Mouse (Mus musculus) activated CD4-positive, CD25-positive, alpha-beta regulatory T cell, adult 4 months (primary cell): ENCODE data around the gene Thsd7b. TPM values are rescaled to one million over a fixed set of nuclear protein-coding genes. Genes with fewer than 3 reads are reported as not detected.

ENCODE experiments used
- ATAC-seq: one replicate; pipeline ENCODE4 v1.8.0; 2017
- polyA plus RNA-seq, 2 experiments: library from polyadenylated mRNA; unstranded; fragments of 100-300 nt; shearing (Covaris generic); gene quantifications; one replicate each; pipeline ENCODE4 v1.2.1; 2017

Gene Thsd7b
- polyA plus RNA-seq, 2 experiments from 2014 or later: 0.57 to 0.71 TPM

DNA sequence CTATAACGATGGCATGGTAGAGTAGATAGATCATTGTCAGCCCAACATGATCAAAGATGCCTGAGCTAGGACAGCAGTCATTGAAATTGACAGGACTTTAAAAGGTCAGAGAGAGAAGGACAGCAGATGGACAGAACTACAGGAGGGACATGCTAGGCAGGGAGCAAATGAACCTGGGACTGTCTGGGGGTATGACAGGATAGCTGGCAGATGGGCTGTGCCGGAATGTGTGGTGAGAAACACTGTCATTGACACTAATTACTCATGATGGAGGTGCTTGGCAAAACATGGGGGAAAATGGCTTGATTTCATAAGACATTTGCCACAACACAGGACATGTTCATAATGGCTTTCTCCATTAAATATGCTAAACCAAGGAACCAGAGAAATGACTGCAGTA is 253.9 kb downstream of the Thsd7b start:
- no peak for ATAC-seq

DNA sequence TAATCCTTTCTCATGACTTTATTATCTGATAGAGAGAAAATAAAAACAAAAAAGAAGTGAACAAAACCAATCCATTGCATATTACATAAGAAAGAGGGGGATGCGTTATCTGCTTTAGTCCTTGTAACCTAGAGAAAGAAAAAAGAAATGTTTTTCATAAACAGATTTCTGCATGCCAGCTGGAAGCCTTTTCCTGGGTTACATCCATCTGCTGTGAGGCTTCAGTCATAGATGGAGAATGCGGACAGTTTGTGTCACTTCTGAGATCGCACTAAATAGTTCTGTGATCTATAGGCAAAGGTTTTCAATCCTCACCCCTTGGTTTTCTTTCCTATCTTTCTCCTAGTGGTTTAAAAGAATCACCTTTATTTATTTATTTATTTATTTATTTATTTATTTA is 259.1 kb downstream of the Thsd7b start:
- ATAC-seq: no peak

DNA sequence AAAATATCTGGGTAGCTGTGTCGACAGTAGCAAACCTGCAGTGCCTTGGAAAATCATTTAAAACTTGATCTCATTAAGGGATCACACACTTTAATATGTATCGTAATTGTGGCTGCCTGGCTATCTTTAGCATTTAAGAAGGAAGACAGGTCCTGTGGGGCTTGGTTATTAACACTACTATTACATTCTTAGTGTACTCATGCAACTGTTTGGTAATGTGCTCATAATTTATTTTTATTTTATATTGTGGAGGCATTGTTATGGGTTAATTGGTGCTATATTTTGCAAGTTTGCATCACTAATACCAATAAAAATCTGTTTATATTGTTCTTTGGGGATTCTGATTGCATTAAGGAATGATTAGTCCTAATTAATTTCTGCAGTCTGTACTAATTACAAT is 265.4 kb downstream of the Thsd7b start:
- ATAC-seq: no peak

DNA sequence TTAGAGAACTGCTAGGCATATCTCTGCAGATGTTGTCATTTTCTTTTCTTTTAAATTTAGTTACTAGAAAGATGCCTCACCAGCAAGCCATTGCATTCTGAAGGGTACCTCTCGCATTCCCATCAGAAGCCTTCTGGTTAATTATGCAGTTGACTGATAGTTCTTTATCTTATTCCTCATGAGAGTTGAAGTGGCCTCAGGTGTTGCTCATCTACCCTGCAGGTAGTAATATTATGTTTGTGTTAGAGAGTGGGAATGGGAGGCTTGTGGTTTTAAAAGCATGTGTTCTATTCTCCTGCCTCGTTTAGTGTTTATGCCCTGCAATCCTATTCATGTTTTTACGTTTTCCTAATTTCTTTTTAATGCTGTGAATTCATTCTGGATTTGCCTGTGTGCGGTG is 265.9 kb downstream of the Thsd7b start:
- ATAC-seq: no peak

DNA sequence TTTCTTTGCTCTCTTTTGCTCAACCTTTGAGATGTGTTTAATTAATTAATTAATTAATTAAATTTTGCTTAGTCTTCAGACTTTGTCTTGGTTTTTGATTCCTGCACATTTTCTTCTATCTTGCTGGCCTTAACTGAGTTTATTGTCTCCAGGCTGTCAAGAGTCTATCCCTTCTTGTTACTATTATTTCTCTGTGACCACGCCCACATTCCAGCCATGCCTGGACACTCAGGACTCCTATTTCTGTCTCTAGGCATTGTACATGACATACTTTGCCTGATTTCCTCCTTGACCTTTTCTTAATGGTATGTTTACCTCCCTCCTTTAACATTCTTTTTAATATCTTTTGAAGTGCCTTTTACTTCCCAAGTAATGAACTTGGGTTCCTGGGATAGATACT is 267.6 kb downstream of the Thsd7b start:
- ATAC-seq: no peak

DNA sequence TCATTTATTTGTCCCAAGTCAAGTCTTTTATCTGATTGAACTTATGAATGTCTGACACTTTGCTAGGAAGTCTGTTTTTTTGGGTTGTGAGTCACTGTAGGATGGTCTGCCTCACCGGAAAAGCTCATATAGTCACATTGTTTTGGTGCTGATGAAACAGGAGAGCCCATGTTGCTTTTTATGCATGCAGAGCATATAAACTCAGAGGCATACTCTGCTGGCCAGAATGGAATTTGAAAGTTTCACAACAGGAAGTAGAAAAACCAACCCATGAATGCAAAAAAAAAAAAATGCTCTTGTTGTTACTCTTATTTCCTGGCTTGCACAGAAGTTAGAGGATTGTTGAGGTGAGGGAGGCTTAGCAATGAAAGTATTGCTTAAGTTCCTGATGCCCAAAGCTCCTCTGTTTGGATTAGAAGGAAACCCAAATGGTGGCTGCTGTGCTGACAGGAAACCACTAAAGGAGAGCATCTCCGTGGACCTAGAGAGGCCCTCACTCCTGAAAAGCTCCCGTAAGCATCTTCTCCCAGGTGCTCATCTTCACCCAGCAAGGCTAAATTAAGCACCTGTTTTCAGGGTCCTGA is 269.6 kb downstream of the Thsd7b start:
- no peak for ATAC-seq

DNA sequence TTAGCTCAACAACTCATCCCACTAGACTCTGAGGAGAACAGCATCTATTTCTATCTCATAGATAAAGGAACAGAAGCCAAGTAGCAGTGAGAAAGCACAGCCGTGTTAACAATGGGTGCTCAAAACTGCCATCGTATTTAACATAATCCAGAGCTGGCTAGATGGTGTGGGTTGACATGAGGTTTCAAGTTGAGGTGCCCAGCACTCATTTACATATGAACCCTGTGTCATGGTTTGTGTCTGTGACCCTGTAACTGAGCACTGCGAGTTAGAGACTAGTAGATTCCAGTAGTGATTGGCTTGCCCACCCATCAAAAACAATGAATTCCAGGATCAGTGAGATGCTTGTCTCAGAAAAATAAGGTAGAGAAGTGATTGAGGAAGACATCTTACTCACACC is 270.1 kb downstream of the Thsd7b start:
- no peak for ATAC-seq

DNA sequence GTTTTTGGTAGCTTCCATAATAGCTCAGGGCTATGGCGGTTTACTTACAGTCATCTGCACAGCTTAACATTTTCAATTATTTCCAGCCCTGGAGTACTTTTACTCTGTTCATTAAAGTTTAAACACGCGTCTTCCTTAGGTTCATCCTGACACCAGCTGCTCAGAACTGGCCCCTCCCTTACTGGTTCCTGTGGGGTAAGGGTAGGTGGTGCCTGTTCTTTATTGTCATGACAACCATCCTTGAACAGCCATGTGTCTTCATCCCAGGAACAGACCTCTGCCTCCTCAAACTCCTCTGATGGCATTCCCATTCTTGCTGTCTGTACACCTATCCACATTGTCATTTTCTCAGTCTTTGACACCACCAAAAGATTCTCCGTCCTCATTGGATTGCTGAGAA is 285.0 kb downstream of the Thsd7b start:
- no peak for ATAC-seq

DNA sequence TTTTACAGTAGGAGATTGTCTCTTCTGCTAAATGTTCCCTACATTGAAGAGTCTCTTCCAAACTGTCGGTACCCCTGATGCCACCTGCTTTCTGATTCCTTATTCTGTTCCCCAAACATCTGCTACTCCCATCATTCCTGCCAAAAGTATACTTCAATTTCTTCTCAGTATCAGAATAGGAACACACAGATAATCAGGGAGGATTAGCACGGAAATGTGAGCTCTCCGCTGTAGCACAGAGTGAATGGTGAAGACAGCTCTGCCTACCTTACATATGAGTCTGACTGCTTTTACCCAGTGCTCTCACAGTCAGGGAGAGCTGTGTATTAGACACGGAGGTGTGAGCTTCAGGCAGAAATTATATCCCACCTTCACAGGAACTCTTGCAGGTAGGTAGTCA is 286.0 kb downstream of the Thsd7b start:
- ATAC-seq: no peak

DNA sequence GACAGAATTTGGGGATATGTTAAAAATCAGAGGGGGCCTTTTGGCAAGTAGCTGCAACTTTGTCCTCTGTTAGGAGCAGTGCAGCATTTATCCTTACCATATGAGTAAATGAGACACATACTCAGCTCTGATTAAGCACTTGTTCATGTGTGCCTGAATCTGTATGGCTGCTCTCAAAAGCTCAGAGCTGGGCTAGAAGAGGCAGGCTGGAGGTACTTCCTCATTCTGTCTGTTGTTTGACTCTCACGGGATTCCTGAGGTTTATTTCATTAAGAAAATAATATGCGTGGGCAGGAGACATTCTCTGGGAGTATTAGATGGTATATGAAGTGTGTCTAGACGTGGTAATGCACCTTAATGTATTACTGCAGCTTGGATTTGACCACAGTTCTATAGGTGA is 286.7 kb downstream of the Thsd7b start:
- ATAC-seq: no peak

DNA sequence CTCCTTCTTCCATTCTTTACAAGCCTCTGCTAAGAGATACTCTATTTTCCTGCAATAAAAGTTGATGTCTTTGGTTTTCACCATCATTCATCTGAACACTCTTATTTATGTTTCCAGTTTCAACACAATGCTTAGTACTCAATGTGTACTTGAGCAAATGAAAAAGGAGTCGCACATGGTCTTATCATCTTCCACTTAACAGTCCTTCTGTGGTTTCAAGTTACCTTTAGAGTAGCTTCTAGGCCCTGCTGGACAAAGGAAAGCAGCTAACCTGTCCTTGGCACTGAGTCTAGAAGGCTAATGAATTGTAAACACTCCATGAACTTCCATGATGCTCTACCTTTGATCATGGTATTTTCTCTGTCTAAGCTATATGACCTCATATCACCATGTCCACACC is 289.6 kb downstream of the Thsd7b start:
- no peak for ATAC-seq

DNA sequence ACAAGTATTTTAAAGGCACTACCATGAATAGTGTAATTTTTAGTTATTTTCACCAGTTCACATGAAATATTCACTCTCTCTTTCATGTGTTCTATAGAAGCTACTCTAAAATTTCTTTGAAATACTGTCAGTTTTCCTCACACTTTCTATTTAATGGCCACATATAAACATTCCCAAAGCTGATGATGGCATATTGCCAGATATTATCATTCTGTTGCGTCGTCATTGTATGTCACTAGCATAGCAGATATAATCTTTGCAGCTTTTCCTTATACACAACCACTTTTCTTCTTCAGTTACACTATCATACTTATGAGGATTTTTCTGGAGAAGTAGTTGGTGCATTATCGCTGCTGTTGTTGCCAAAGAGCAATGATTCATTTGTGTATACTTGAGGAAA is 297.4 kb downstream of the Thsd7b start:
- no peak for ATAC-seq

DNA sequence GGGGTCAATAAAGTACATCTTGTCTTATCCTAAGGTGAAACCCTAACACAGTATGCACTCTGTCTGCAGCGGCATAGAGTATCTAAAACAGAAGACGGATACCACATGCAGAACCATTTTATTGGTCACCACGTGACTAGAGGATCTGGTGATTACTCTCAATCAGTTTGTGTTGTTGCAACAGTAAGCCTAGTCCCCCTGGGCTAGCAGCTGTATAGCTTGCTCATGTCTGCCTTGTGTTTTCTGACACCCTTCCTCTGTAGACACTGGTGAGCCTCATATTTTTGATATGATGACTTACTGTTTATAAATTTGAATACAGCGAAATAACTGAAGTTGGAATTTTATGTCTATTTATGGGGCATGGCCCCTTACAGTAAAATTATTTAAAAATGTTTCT is 306.9 kb downstream of the Thsd7b start:
- no peak for ATAC-seq

DNA sequence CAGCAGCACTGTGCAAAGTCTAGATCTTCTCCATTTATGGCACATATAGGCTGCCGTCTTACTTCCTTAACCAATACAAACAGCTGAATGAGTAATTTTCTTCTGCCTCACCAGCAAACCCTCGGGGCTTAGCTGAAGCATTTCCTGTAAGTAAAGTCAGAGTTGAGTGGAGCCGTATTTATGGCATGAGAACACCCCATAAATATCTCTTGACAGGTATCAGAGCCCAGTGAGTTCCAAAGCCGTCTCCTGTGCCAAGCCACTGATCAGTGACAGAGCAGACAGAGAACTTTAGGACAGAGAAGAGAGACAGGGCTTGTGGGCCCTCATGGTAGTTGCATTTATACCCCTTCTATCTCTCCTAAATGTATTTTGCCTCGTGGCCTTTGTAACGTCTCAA is 313.5 kb downstream of the Thsd7b start:
- ATAC-seq: no peak

DNA sequence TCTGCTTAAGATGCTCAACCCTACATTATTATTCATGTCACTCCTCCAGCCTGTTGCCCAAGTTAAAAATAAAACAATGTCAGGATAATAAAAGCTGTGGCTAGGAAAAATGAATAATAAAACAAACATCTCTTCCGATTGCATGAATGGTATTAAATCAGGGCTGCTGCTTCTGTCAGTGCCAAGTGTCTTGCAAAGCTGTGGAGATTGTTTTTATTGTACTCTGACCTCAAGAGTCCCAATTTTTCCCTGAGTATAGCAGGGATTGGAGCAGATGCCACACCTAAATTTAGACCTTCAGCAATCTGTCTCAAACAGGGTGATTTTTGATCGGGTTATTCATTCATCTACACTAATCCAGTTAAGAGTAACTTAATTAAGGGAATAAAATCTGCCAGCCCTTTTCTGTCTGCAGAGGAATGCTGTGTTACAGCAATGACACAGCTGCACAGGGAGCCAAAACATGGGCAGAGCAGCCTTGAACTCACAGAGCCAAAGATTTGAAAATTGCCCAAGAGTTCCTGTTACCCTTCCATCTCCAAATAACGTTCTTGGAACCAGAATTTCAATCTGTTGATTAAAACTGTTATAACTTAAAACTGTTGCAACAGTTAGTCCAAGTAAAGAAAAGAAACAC is 316.4 kb downstream of the Thsd7b start:
- ATAC-seq: no peak

DNA sequence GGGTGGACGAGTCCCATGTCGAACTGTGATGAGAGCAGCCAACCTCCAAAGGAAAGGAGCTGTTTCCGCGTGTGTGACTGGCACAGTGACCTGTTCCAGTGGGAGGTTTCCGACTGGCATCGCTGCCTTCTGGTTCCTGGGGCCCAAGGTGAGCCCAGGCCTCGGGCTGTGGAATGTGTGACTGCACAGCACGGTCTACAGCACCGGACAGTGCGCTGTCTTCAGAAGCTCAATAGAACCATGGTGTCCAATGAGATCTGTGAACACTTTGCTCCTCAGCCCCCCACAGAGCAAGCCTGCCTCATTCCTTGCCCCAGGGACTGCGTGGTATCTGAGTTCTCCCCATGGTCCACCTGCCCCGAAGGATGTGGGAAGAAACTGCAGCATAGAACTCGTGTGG is 322.3 kb downstream of the Thsd7b start:
- ATAC-seq: no peak

DNA sequence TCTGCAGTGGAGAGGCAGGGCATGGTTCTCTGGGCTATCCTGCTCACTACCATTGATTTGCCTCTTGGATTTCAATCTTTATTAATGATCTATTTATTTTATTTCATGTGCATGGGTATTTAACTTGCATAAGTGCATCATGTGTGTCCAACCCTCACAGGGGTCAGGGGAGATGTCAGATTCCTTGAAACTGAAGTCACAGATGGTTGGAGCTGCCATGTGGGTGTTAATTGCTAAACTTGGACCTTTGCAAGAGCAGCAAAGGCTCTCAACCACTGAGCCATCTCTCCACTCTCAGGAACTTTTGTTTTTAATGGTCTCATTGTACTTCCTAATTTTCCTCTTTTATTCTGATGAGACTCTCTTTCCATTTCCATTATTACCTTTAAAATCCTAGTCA is 327.8 kb downstream of the Thsd7b start:
- ATAC-seq: no peak

DNA sequence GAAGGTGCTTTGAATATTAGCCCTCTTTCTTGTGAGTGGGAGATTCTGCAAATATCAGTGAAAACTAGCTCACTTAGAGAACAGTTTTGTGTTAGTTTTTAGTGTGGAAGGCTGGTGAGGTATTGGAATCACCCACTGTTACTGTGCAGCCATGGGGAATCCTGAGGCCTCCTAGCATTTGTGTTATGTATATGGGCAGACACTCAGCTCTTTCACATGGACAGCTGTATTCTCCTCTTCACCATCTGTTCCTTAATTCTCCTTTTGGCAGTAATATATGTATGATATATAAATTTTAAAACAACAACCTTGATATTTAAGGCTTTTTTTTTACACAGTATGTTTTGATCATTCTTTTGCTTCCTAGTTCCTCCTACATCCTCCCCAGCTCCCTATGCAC is 329.2 kb downstream of the Thsd7b start:
- no peak for ATAC-seq

DNA sequence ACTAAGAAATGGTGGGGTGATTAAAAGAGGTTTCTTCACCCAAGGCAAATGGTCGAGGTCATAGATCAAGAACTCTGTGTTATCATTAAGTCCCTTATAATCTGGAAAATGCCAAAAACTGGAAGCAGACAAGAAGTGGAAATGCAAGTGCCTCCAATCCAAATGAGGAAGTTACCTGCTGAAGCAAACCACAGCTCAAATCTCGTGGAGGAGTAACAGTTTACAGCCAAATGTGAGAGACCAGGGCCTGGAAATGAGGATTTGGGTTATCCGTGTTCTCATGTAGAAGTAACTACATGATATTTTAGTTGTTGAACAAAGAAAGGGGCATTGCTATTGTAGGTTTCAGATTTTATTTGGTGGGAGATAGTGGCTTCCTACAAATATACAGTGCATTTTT is 335.3 kb downstream of the Thsd7b start:
- ATAC-seq: no peak

DNA sequence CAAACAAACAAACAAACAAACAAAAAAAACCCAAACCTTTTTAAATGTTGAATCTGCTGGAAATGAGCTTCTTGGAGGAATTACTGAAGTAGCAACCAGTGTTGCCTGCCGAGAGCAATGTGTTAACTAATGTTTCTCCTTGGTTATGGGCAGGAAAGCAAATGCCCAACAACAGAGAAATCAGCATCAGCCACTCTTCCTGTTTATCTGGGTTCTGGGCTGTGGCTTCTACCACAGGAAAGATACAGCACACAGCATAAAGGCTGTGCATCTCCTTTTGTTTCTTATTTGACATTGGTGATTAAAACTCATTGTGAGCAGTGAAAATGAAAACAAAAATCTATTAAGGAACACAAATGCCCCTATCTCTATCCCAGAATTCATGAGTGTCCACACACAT is 343.0 kb downstream of the Thsd7b start:
- peak; percentile 54 for ATAC-seq

DNA sequence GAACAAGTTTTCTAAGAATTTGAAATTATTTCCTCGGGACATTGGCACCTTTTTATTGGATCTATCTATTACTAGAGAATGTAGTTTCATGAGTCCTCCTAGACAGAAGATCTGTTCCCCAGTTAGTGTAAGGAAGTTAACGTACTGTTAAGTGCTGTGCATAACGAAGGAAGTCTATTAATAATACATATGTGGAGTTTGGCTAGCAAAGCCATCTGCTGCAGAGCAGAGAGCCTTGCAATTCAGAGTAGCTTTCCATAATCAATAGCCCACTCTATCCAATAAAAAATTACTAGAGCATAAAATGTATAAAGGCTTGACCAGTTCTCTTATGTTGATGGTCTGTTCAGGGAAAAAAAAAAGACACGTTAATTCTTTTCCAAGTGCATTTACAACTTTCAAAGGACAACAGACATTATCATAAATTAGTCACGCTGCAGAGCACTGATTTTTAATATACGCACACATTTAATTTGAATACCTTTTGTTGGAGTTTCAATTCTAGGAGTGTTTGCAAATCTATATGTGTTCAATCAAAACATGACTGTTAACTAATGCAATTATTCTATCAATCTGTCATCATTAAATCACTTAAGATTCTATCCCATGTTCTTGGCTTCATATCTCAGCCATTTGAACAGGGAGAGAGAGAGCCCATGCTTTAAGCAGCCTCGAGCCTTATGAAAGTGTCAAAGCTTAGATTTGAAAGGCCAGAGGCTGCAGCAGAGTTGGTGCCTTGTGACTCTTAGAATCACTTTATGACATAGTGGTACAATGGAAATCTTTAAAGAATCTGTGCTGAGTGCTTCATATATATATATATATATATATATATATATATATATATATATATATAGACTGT is 346.6 kb downstream of the Thsd7b start:
- no peak for ATAC-seq

DNA sequence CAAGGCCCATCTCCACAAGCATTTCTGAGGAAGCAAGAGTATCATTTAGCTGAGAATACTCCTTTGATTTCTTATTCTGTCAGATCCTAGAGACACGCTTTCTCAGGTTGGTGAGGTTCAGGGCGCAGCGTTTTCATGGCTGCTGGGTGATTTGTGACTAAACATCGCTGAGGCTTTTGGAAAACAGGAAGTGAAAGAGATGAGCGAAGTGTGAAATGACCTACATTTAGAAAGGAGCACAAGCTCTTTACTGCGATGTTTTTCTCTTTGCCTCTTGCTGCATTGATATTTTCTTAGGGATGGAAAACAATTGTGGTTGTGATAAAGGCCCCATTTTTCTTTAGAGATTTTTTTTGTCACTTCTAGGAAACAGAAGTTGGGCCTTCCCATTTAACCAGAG is 351.4 kb downstream of the Thsd7b start:
- peak; percentile 32 for ATAC-seq

DNA sequence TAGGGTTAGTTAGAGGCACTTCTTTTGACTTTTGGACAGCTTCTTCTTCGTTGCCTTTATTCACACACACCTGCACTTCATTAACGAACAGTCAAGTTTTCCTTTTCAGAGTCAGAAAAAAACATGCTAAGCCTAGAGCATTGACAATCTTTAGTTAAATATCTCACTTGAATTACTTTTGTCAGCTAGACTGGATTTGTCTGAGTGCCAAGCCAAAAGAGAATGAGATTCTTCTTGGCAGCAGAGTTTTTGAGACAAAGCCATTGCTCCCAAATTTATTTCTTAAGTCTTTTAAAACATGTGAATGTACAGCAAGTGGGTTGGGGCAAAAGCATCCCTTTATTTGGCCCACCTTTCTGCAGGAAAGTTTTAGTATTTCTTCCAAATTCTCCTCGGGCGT is 362.0 kb downstream of the Thsd7b start:
- no peak for ATAC-seq

DNA sequence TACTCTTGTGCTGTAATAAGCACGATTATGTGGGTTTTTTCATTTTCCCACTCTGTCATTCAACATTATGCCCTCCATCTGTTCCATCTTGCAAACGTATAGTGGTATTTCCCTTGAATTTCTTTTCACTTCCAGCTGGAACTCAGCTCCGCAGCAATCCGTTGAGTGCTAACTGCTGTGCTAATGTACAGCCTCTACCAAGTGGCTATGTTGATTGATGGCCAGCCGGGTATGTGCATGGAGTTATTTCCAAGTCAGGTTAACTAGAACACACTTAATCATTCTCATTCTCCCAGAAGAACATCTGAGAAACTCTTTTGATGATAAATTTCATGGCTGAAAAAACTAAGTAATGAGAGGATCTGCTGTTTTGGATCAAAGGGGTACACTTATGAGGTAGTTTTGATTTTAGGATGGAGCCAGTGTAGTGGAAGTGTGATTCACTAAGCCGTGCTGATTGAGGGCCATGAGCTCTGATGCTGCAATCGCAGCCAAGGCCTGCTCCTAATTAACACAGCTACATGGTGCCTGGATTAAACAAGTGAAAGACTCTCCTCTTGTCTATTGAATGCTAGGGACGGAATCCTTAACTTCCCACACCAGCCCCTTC is 371.3 kb downstream of the Thsd7b start:
- no peak for ATAC-seq
